Mouse (Mus musculus): ENCODE data around the gene Sorbs1.
A peak's percentile ranks its signal among the peaks of the same experiment; 100 is the strongest.

The Sorbs1 gene

GRCm38 (mm10) chr19:40267380-40267779 lies 246.2 kb downstream of the Sorbs1 start:
- DNase-seq (ENCODE audit: low spot score in 2 of 2): peak; percentile 69 to 70

- no peak for DNase-seq (ENCODE audit: low spot score in 2 of 2)
Observed at GRCm38 (mm10) chr19:40259485-40259884, 254.1 kb downstream of the Sorbs1 start.

- DNase-seq (ENCODE audit: low spot score in 2 of 2): peak; percentile 75
Observed at GRCm38 (mm10) chr19:40257396-40257795, 256.2 kb downstream of the Sorbs1 start.

- no peak for DNase-seq (ENCODE audit: low spot score in 2 of 2)
Observed at GRCm38 (mm10) chr19:40256376-40257050, 257.1 kb downstream of the Sorbs1 start.

GRCm38 (mm10) chr19:40255561-40255960 lies 258.0 kb downstream of the Sorbs1 start:
- DNase-seq (ENCODE audit: low spot score in 2 of 2): no peak

GRCm38 (mm10) chr19:40254741-40255140 lies 258.8 kb downstream of the Sorbs1 start:
- DNase-seq (ENCODE audit: low spot score in 2 of 2): no peak

GRCm38 (mm10) chr19:40253768-40254167 lies 259.8 kb downstream of the Sorbs1 start:
- no peak for DNase-seq (ENCODE audit: low spot score in 2 of 2)

- DNase-seq (ENCODE audit: low spot score in 2 of 2): no peak
Observed at GRCm38 (mm10) chr19:40251115-40251514, 262.5 kb downstream of the Sorbs1 start.

- no peak for DNase-seq (ENCODE audit: low spot score in 2 of 2)
Observed at GRCm38 (mm10) chr19:40249352-40249751, 264.2 kb downstream of the Sorbs1 start.

- DNase-seq (ENCODE audit: low spot score in 2 of 2): no peak
Observed at GRCm38 (mm10) chr19:40248476-40248875, 265.1 kb downstream of the Sorbs1 start.

GRCm38 (mm10) chr19:40247268-40247666 lies 266.3 kb downstream of the Sorbs1 start:
- DNase-seq (ENCODE audit: low spot score in 2 of 2): no peak

GRCm38 (mm10) chr19:40246646-40247267 lies 266.8 kb downstream of the Sorbs1 start:
- no peak for DNase-seq (ENCODE audit: low spot score in 2 of 2)

Measured in spleen, postnatal 36 days (tissue).